Mouse (Mus musculus): ENCODE measurements around the gene Cdt1. TPM values are rescaled to one million over a fixed set of nuclear protein-coding genes. Genes with fewer than 3 reads are reported as not detected.

Gene Cdt1
- polyA plus RNA-seq, 1 experiment from 2014 or later: 34.7 TPM

GRCm38 (mm10) chr8:122537033-122537432 lies 30.8 kb upstream of the Cdt1 start:
- no peaks in the 10 kb centered on the region for H3K27me3 ChIP-seq
- peaks cover 6% of the 10 kb centered on the region; the same call in 1 of the 2 replicates for H3K4me1 ChIP-seq
- WGBS: 75% methylated on average over 6 of the region's 6 CpGs
- no peak overlapping the region for H3K9ac ChIP-seq (replicated peaks)
- H3K36me3 ChIP-seq: no peaks in the 10 kb centered on the region
- no peak overlapping the region for H3K4me2 ChIP-seq (replicated peaks)
- ATAC-seq (ENCODE audit: low FRiP score, low read depth): no peak
- H3K27ac ChIP-seq (replicated peaks): no peak overlapping the region
- H3K9me3 ChIP-seq: no peaks in the 10 kb centered on the region
- H3K4me3 ChIP-seq: no peak overlapping the region

DNA sequence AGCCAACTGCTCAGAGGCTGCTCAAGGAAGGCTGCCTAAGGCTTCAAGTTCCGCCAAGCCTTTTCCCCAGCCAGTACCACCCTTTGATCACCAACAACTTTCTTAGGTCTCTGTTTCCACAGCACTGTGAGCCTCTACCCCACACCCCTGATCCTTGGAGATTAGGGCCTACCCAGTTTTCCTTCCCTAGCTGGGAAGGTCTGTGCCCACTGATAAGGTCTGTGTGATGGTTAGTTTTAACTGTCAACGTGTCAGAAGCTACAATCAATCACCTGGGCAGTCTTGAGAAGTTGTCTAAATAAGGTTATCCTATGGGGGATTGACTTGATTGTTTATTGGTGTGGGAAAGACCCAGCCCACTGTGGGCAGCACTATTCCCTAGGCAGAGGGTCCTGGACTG lies 30.0 kb upstream of the Cdt1 start:
- WGBS: 91% methylated on average over 2 of the region's 2 CpGs
- Histone ChIP-seq H3K4me3 (no peak overlapping the region), H3K27ac (replicated peaks) (no peak overlapping the region), H3K27me3 (no peaks in the 10 kb centered on the region), H3K9me3 (no peaks in the 10 kb centered on the region), H3K4me1 (peaks cover 6% of the 10 kb centered on the region; the same call in 1 of the 2 replicates), H3K4me2 (replicated peaks) (no peak overlapping the region), H3K9ac (replicated peaks) (no peak overlapping the region), H3K36me3 (no peaks in the 10 kb centered on the region)
- ATAC-seq (ENCODE audit: low FRiP score, low read depth): no peak

DNA sequence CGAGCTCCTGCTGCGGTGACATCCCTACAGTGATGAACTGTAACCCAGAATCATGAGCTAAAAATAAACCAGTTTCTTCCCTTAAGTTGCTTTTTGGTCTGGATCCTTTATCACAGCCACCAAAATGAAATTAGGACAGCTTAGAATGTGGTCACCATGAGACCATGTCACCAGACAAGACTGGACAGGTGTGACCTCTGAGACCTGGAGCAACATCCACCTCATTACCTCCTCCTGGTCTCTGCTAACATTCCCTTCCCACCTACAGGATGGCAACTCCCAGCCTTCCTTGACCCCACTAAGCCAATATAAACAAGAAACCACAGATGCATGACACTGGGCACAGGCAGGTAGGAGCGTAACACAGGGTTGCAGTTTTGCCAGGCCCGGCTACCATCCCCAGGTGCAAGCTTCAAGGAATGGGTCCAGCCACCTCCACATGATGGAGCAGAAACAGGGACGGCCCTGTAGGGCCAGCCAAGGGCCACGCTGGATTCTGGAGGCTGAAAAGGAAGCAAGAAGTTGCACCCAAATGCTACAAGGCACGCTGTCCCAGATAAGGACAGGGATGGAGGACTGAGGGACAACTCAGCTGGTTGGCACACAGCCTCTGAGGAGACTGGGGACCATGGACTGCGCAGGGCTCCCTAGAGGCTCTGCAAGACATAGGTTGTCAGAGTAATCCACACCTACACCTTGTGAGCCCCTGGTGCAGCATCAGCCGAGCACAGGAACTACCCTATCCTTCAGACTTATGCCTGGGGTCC lies 29.3 kb upstream of the Cdt1 start:
- H3K4me1 ChIP-seq: peaks cover 6% of the 10 kb centered on the region; the same call in 1 of the 2 replicates
- ATAC-seq (ENCODE audit: low FRiP score, low read depth): no peak
- no peak overlapping the region for H3K4me2 ChIP-seq (replicated peaks)
- H3K9me3 ChIP-seq: no peaks in the 10 kb centered on the region
- H3K27ac ChIP-seq (replicated peaks): no peak overlapping the region
- no peaks in the 10 kb centered on the region for H3K27me3 ChIP-seq
- 89% methylated on average over 9 of the region's 9 CpGs for WGBS
- no peak overlapping the region for H3K4me3 ChIP-seq
- H3K36me3 ChIP-seq: no peaks in the 10 kb centered on the region
- no peak overlapping the region for H3K9ac ChIP-seq (replicated peaks)

- Histone ChIP-seq H3K4me2 (replicated peaks) (no peak overlapping the region), H3K4me3 (no peak overlapping the region), H3K27me3 (peaks cover 14% of the 10 kb centered on the region), H3K36me3 (no peaks in the 10 kb centered on the region), H3K9ac (replicated peaks) (no peak overlapping the region), H3K27ac (replicated peaks) (no peak overlapping the region), H3K9me3 (no peaks in the 10 kb centered on the region), H3K4me1 (0 out of 2 replicates have a peak, but pooled peaks cover 2% of the 10 kb centered on the region)
- ATAC-seq (ENCODE audit: low FRiP score, low read depth): no peak
- WGBS: 90% methylated on average over 8 of the region's 8 CpGs
Measured at GRCm38 (mm10) chr8:122544138-122544537, 23.7 kb upstream of the Cdt1 start.

GRCm38 (mm10) chr8:122546066-122546755 lies 21.6 kb upstream of the Cdt1 start:
- Histone ChIP-seq H3K9ac (replicated peaks) (no peak overlapping the region), H3K27ac (replicated peaks) (no peak overlapping the region), H3K27me3 (peaks cover 35% of the 10 kb centered on the region), H3K4me2 (replicated peaks) (no peak overlapping the region), H3K4me3 (no peak overlapping the region), H3K4me1 (peaks cover 7% of the 10 kb centered on the region), H3K36me3 (no peaks in the 10 kb centered on the region), H3K9me3 (no peaks in the 10 kb centered on the region)
- 88% methylated on average over 6 of the region's 7 CpGs for WGBS
- no peak for ATAC-seq (ENCODE audit: low FRiP score, low read depth)

GRCm38 (mm10) chr8:122546811-122547453 lies 20.9 kb upstream of the Cdt1 start:
- peaks cover 42% of the 10 kb centered on the region for H3K27me3 ChIP-seq
- H3K27ac ChIP-seq (replicated peaks): no peak overlapping the region
- H3K36me3 ChIP-seq: no peaks in the 10 kb centered on the region
- no peak for ATAC-seq (ENCODE audit: low FRiP score, low read depth)
- H3K9ac ChIP-seq (replicated peaks): no peak overlapping the region
- H3K4me1 ChIP-seq: peaks cover 10% of the 10 kb centered on the region
- 71% methylated on average over 24 of the region's 24 CpGs for WGBS
- H3K4me3 ChIP-seq: no peak overlapping the region
- no peak overlapping the region for H3K4me2 ChIP-seq (replicated peaks)
- no peaks in the 10 kb centered on the region for H3K9me3 ChIP-seq

DNA sequence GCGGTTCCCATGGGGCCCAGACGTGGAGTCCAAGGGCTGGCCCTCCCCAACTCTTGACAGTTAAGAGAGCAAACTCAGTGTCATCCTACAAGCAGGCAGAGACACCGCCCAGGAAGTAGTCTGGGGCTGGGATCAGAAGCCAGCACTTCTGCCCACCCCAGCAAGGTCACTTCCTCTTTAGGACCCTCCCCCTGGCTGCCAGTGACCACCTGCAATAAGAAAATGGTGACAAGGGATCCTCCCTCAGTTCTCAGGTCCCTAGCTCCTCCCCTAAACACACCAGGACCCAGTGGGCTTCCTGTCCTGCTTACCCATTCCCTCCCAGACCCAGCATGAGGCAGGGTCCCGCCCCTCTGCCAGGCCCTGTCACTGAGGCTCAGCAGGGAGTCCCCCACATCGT lies 20.0 kb upstream of the Cdt1 start:
- H3K4me1 ChIP-seq: peaks cover 10% of the 10 kb centered on the region
- H3K36me3 ChIP-seq: no peaks in the 10 kb centered on the region
- H3K4me3 ChIP-seq: no peak overlapping the region
- H3K27ac ChIP-seq (replicated peaks): no peak overlapping the region
- peaks cover 45% of the 10 kb centered on the region for H3K27me3 ChIP-seq
- H3K9me3 ChIP-seq: no peaks in the 10 kb centered on the region
- no peak overlapping the region for H3K4me2 ChIP-seq (replicated peaks)
- H3K9ac ChIP-seq (replicated peaks): no peak overlapping the region
- no peak for ATAC-seq (ENCODE audit: low FRiP score, low read depth)
- 32% methylated on average over 5 of the region's 5 CpGs for whole genome bisulfite sequencing

DNA sequence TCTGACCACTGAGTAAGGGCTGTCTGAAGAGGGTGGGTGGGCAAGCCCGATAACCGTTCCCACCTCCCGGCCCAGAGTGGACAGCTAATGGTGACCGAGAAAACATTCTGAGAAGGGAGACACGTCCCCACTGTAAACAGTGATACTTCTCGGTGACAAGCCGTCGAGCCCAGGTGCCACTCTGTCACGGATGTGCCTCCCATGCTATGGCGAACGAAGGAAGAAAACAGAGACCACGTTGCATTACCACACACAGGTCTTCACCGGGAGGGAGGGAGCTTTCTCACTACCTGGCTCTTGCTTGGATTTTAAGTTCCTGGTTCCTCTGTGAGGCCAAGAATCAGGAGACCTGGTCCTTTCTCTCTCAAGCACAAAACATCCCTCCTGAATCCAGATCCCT lies 19.5 kb upstream of the Cdt1 start:
- ATAC-seq (ENCODE audit: low FRiP score, low read depth): no peak
- no peaks in the 10 kb centered on the region for H3K36me3 ChIP-seq
- H3K9ac ChIP-seq (replicated peaks): no peak overlapping the region
- no peak overlapping the region for H3K27ac ChIP-seq (replicated peaks)
- H3K4me1 ChIP-seq: peaks cover 10% of the 10 kb centered on the region
- WGBS: 80% methylated on average over 13 of the region's 13 CpGs
- no peak overlapping the region for H3K4me2 ChIP-seq (replicated peaks)
- H3K27me3 ChIP-seq: peaks cover 45% of the 10 kb centered on the region
- no peak overlapping the region for H3K4me3 ChIP-seq
- no peaks in the 10 kb centered on the region for H3K9me3 ChIP-seq

DNA sequence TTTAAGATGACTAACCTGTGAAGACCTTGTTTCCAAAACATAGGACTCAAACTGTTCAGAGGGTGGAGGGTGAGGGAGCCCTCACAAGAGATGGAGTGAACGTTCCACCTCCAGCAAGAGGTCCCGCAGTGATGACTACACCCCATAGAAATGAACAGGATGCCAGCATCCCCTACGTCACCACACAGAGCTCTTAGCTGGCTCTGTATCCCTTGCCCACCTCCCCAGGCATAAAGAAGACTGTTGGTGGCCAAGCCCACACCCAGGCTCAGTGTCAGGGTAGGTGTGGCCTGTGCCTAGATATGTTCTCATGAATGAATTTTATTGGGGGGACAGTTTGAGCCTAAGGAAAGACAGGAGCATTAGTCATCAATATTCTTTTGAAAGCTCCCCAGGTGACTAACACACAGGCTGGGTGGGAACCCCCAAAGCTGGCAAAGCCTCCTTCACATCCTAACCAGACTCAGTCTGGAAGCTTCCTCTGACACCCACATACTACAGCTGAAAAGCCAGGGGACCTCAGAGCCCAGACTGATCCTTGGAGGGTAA lies 18.9 kb upstream of the Cdt1 start:
- H3K27me3 ChIP-seq: peaks cover 45% of the 10 kb centered on the region
- H3K27ac ChIP-seq (replicated peaks): no peak overlapping the region
- peaks cover 10% of the 10 kb centered on the region for H3K4me1 ChIP-seq
- H3K4me3 ChIP-seq: no peak overlapping the region
- no peak for ATAC-seq (ENCODE audit: low FRiP score, low read depth)
- WGBS: 84% methylated on average over 3 of the region's 3 CpGs
- no peaks in the 10 kb centered on the region for H3K9me3 ChIP-seq
- no peaks in the 10 kb centered on the region for H3K36me3 ChIP-seq
- H3K4me2 ChIP-seq (replicated peaks): peak overlapping the region; percentile 6
- H3K9ac ChIP-seq (replicated peaks): no peak overlapping the region

DNA sequence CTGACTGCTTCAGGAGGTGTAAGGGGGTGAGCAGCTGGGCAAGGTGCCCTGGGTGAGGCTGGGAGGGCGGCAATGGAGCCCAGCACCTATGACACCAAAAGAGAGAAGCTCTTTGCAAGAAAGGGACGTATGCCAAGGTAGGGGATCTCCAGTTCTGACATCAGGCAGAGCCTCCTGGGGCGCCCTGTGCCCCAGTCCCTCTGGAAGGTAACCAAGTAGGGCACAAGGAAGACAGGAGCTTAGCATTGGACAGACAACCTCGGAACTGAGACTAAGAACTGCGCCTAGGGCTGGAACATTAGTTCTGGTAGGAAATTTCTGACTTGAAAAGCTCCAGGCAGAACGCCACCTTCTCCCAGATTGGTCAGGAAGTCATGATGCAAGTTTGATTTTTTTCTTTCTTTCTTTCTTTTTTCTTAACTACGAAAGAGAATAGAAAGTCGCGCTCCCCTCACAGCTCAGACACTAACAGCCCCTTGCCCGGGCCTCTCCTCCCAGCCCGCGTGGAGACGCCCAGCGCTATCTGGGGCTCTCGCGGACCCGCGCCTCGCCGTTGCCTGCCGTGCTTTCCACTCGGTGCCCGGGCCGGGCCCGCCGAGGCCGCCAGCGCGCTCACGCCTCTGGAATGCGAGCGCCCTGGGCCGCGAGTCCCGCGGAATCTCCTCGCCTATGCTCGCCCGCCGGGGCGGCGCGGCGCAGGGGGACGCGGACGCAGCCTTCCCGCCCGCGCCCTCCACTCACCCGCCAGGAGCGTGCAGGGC lies 17.4 kb upstream of the Cdt1 start:
- no peaks in the 10 kb centered on the region for H3K36me3 ChIP-seq
- no peak for ATAC-seq (ENCODE audit: low FRiP score, low read depth)
- H3K4me2 ChIP-seq (replicated peaks): peak overlapping the region; percentile 76
- H3K27ac ChIP-seq (replicated peaks): peak overlapping the region; percentile 20
- peaks cover 45% of the 10 kb centered on the region for H3K27me3 ChIP-seq
- H3K9me3 ChIP-seq: no peaks in the 10 kb centered on the region
- H3K4me3 ChIP-seq: peak overlapping the region; percentile 53
- H3K9ac ChIP-seq (replicated peaks): peak overlapping the region; percentile 50
- WGBS: 4% methylated on average over 52 of the region's 52 CpGs
- H3K4me1 ChIP-seq: peaks cover 10% of the 10 kb centered on the region

GRCm38 (mm10) chr8:122550995-122551264 lies 16.9 kb upstream of the Cdt1 start:
- Histone ChIP-seq H3K4me3 (peak overlapping the region; percentile 53), H3K27me3 (peaks cover 45% of the 10 kb centered on the region), H3K9me3 (no peaks in the 10 kb centered on the region), H3K27ac (replicated peaks) (peak overlapping the region; percentile 20; the same call in 1 of the 2 replicates), H3K36me3 (no peaks in the 10 kb centered on the region), H3K4me2 (replicated peaks) (peak overlapping the region; percentile 76), H3K4me1 (peaks cover 10% of the 10 kb centered on the region), H3K9ac (replicated peaks) (peak overlapping the region; percentile 50)
- ATAC-seq (ENCODE audit: low FRiP score, low read depth): no peak
- WGBS: 2% methylated on average over 41 of the region's 43 CpGs
